Mouse (Mus musculus) cerebellum, adult 2 months (tissue): Measurements from ENCODE around the gene Camsap2.

Experiments
- CTCF ChIP-seq: fragments of 200-500 bp; IDR thresholded peaks from 2 replicates; pipeline ENCODE4 v1.5.1; 2011; ENCODE audit warnings: low read depth, mild to moderate bottlenecking, control low read depth, low read length, moderate library complexity, borderline replicate concordance; ENCODE audit not compliant: insufficient read depth
- POLR2A ChIP-seq: fragments of 200-500 bp; IDR thresholded peaks from 2 replicates; pipeline ENCODE4 v1.6.1; 2011; ENCODE audit warnings: low read length, control low read depth, borderline replicate concordance; ENCODE audit not compliant: insufficient read depth

DNA sequence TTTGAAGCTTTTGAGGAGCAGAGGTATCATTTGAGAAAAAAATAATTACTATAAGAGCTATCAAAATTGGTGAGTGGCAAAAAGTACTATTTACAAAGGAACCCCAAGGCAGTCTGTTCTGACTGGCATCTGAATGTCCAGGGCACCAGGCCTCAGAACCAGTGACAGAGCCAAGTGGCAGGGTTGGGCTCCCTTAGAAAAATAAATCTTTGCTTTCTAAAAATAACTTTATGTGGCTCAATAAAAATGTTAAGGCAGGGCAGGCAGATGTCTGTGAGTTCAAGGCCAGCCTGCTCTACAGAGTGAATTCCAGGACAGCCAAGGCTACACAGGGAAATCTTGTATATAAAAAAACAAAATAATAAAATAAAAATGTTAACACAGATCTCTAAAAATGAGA is 51.9 kb downstream of the Camsap2 start:
- TF ChIP-seq CTCF (no peak), POLR2A (no peak)
